Comparison of ENCODE assay signal across 9 mouse cellular contexts in the genomic region with DNA sequence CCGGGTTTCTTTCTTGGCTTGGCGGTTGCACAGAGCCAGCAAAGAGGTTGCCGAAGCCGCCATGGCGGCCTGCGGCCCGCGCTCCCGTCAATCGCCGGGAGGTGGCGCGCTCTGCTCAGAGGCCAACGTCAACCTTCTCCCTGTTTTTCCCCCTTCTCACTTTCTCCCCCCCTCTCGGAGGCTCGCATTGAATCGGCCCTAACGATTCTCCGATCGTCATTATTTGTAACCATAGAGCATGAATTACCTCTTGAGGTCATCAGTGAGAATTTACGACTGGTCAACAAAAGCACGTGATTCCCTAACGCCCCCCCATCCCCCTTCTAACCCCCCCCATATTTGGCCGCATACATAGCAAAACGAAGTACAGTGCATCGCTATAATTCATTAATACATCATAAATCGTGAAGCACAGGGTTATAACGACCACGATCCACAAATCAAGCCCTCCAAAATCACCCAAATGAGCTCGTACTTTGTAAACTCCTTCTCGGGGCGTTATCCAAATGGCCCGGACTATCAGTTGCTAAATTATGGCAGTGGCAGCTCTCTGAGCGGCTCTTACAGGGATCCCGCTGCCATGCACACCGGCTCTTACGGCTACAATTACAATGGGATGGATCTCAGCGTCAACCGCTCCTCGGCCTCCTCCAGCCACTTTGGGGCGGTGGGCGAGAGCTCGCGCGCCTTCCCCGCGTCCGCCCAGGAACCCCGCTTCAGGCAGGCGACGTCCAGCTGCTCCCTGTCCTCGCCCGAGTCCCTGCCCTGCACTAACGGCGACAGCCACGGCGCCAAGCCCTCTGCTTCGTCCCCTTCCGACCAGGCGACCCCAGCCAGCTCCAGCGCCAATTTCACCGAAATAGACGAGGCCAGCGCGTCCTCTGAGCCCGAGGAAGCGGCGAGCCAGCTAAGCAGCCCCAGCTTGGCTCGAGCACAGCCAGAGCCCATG. TPM values are rescaled to one million over a fixed set of nuclear protein-coding genes. Genes with fewer than 3 reads are reported as not detected.
DNase-seq lines count a peak whose midpoint lies in the region; ATAC-seq and TF ChIP-seq lines count a peak whose summit lies in the region.
"Had no signal": no experiment of that assay in that cellular context is flagged by ENCODE, and none has a peak within 500 bp of the region (broad histone marks: within the 10 kb centered on the region; RNA-seq: fewer than 3 reads in every experiment).

A gene (plus strand): TSS at position 186 of the 949 bp plus-strand sequence.

- peaks cover 24% of the 10 kb centered on the region for H3K4me1 ChIP-seq in heart, embryonic 15.5 days (replicated peaks)
- peaks cover 24% of the 10 kb centered on the region for H3K4me1 ChIP-seq in kidney, postnatal 0 days (replicated peaks; ENCODE audit: insufficient read depth, low read length)
- H3K4me1 ChIP-seq in stomach, embryonic 14.5 days (ENCODE audit: control insufficient read depth, insufficient read depth, low read length): peaks cover 8% of the 10 kb centered on the region; the same call in 1 of the 2 replicates

- no peak for TF ChIP-seq POLR2A in brain, embryonic 14.5 days (IDR thresholded peaks at IDR 0.05; ENCODE audit: borderline replicate concordance, extremely low read depth, insufficient read depth, insufficient read length, poor library complexity, severe bottlenecking)

- H3K9ac ChIP-seq in heart, embryonic 15.5 days: peak within 1 kb of the TSS; percentile 34; the same call in 1 of the 2 replicates
- peak within 1 kb of the TSS; percentile 98 for H3K9ac ChIP-seq in kidney, postnatal 0 days (ENCODE audit: low read depth, low read length)
- peak within 1 kb of the TSS; percentile 83 for H3K9ac ChIP-seq in stomach, embryonic 14.5 days (replicated peaks; ENCODE audit: low read depth, low read length)

- H3K9me3 ChIP-seq in heart, embryonic 15.5 days (replicated peaks): no peaks in the 10 kb centered on the region
- no peaks in the 10 kb centered on the region for H3K9me3 ChIP-seq in kidney, postnatal 0 days (replicated peaks; ENCODE audit: low read length)
- no peaks in the 10 kb centered on the region for H3K9me3 ChIP-seq in stomach, embryonic 14.5 days (ENCODE audit: control insufficient read depth, low read depth, low read length)

- H3K4me3 ChIP-seq in heart, embryonic 15.5 days: peak within 1 kb of the TSS; percentile 40
- peak within 1 kb of the TSS; percentile 83 for H3K4me3 ChIP-seq in kidney, postnatal 0 days (replicated peaks; ENCODE audit: low read depth, low read length)
- peak within 1 kb of the TSS; percentile 47 for H3K4me3 ChIP-seq in stomach, embryonic 14.5 days (ENCODE audit: low read depth, low read length)
- H3K4me3 ChIP-seq: erythroblast, embryonic 14.5 days had no signal

- H3K27ac ChIP-seq in heart, embryonic 15.5 days: peak within 1 kb of the TSS; percentile 11; the same call in 1 of the 2 replicates
- peak within 1 kb of the TSS; percentile 99 for H3K27ac ChIP-seq in kidney, postnatal 0 days
- peak within 1 kb of the TSS; percentile 100 for H3K27ac ChIP-seq in stomach, embryonic 14.5 days (ENCODE audit: low read length)

- WGBS in heart, embryonic 15.5 days: under 1% methylated on average over 69 of the region's 69 CpGs
- WGBS in kidney, postnatal 0 days: 2% methylated on average over 69 of the region's 69 CpGs
- WGBS in stomach, embryonic 14.5 days: under 1% methylated on average over 69 of the region's 69 CpGs

- peak within 1 kb of the TSS; percentile 50 for H3K4me2 ChIP-seq in heart, embryonic 15.5 days
- H3K4me2 ChIP-seq in kidney, postnatal 0 days (ENCODE audit: low read length): peak within 1 kb of the TSS; percentile 96
- peak within 1 kb of the TSS; percentile 95 for H3K4me2 ChIP-seq in stomach, embryonic 14.5 days (replicated peaks; ENCODE audit: low read depth, low read length)

- TF ChIP-seq CTCF in brain, embryonic 14.5 days (IDR thresholded peaks at IDR 0.05; ENCODE audit: borderline replicate concordance, extremely low read depth, insufficient read depth, insufficient read length): peak; percentile 87
- TF ChIP-seq CTCF in kidney, postnatal 0 days (IDR thresholded peaks at IDR 0.05; ENCODE audit: low read depth): peak; percentile 96

- H3K27me3 ChIP-seq in heart, embryonic 15.5 days: peaks cover 100% of the 10 kb centered on the region
- no peaks in the 10 kb centered on the region for H3K27me3 ChIP-seq in kidney, postnatal 0 days (ENCODE audit: insufficient read depth, low read length)
- peaks cover 16% of the 10 kb centered on the region; the same call in 1 of the 2 replicates for H3K27me3 ChIP-seq in stomach, embryonic 14.5 days (ENCODE audit: control insufficient read depth, insufficient read depth, low read length)

- ATAC-seq in heart, embryonic 15.5 days (replicated peaks; ENCODE audit: insufficient number of reproducible peaks, insufficient read depth, low FRiP score, low read depth): no peak; the same call in 1 of the 2 replicates
- no peak; the same call in 1 of the 2 replicates for ATAC-seq in kidney, postnatal 0 days (replicated peaks; ENCODE audit: low FRiP score, low read depth)
- peak; percentile 48; the same call in 1 of the 2 replicates for ATAC-seq in stomach, embryonic 14.5 days (ENCODE audit: insufficient number of reproducible peaks, insufficient read depth, low FRiP score, low read depth)

- peak; percentile 72 for DNase-seq in ovary, postnatal 36 days (ENCODE audit: low spot score)
- DNase-seq in ovary, adult 18-20 months (ENCODE audit: low spot score): no peak
- DNase-seq in brain, embryonic 14.5 days (ENCODE audit: low read depth): peak; percentile 78
- peak; percentile 97 for DNase-seq in kidney, postnatal 0 days (ENCODE audit: low spot score)
- DNase-seq in lung, postnatal 36 days: peak; percentile 90
- no peak for DNase-seq in layer of hippocampus, postnatal 36 days

- H3K36me3 ChIP-seq in heart, embryonic 15.5 days: no peaks in the 10 kb centered on the region
- 0 out of 2 replicates have a peak, but pooled peaks cover 5% of the 10 kb centered on the region for H3K36me3 ChIP-seq in kidney, postnatal 0 days (ENCODE audit: insufficient read depth, low read length)
- H3K36me3 ChIP-seq in stomach, embryonic 14.5 days (ENCODE audit: control insufficient read depth, insufficient read depth, low read length): no peaks in the 10 kb centered on the region

RNA-seq across cellular contexts. Expression of the gene that starts here (rescaled TPM):
- polyA plus RNA-seq in brain, embryonic 14.5 days (2012; rRNA removed): 3.3 and 43.9 TPM in 2 replicates
- 1.4 and 3.3 TPM in 2 replicates for polyA plus RNA-seq in heart, embryonic 15.5 days (2015; fragmentation: Nextera tagmentation; extraction: Ambion mirVana)
- 10.2 and 12.9 TPM in 2 replicates for polyA plus RNA-seq in kidney, postnatal 0 days (2015; fragmentation: Nextera tagmentation; extraction: Ambion mirVana)
- 21.2 and 23.3 TPM in 2 replicates for polyA plus RNA-seq in stomach, embryonic 14.5 days (2014; fragmentation: Nextera tagmentation; extraction: Ambion mirVana)
- not detected for total RNA-seq in layer of hippocampus, postnatal 36 days (2021)
- polyA plus RNA-seq: erythroblast, embryonic 14.5 days had no signal

Comparison
In these comparisons a context has a peak if more than half of its experiments do, and no peak if none do; other contexts are left out.
1. DNase-seq: peak in ovary, postnatal 36 days (single experiment), brain, embryonic 14.5 days (single experiment), kidney, postnatal 0 days (single experiment) and lung, postnatal 36 days (single experiment); none in ovary, adult 18-20 months (single experiment) and layer of hippocampus, postnatal 36 days (0 of 2).
2. H3K27ac ChIP-seq: peak in every context shown above with its lines; median percentile 100 in stomach, embryonic 14.5 days; 99 in kidney, postnatal 0 days; 11 in heart, embryonic 15.5 days.
3. H3K9ac ChIP-seq: peak in every context shown above with its lines; median percentile 98 in kidney, postnatal 0 days; 83 in stomach, embryonic 14.5 days; 34 in heart, embryonic 15.5 days.
4. Peak in every context shown above with its lines, with median percentiles within 50 percentile points of each other: H3K4me2 ChIP-seq and H3K4me3 ChIP-seq.